Comparison of ENCODE assay signal across 22 mouse cellular contexts in the genomic region with DNA sequence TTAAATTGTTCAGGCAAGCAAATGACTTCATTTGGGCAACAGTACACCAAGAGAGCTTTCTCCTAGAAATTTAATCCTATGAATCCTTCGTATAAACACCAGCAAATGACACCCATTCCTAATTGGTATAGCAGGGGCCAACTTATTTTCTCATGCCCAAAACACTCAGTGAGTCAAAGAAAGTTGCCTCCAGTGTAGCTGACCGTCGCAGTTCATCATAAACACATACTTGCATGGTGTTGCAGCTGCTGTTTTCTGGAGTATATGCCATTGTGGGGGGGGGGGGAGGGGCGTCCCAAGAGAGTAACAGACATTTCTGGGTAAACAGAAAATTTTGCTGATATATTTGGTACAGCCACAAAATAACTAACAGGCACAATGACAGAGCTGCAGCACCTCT.
"Had no signal": no experiment of that assay in that cellular context is flagged by ENCODE, and none has a peak within 500 bp of the region (broad histone marks: within the 10 kb centered on the region; RNA-seq: fewer than 3 reads in every experiment).

No protein-coding gene starts in this region.

- DNase-seq: kidney, adult 18-20 months; kidney, adult 9 months; kidney, postnatal 25 days; layer of hippocampus, adult 9-11 months; liver, postnatal 0 days; right cerebral cortex, adult 18-20 months; right cerebral cortex, postnatal 14 days; right cerebral cortex, postnatal 4 days; spleen, adult 18-20 months; thymus, postnatal 25 days had no signal

- H3K4me1 ChIP-seq: intestine, embryonic 15.5 days; limb, embryonic 15.5 days; megakaryocyte, embryonic 14.5 days; midbrain, embryonic 10.5 days; midbrain, embryonic 13.5 days; neural tube, embryonic 12.5 days; neural tube, embryonic 15.5 days; stomach, embryonic 15.5 days had no signal

- H3K36me3 ChIP-seq: intestine, embryonic 15.5 days; limb, embryonic 15.5 days; midbrain, embryonic 13.5 days; neural tube, embryonic 12.5 days; neural tube, embryonic 15.5 days; stomach, embryonic 15.5 days had no signal

- H3K27me3 ChIP-seq: intestine, embryonic 15.5 days; limb, embryonic 15.5 days; megakaryocyte, embryonic 14.5 days; midbrain, embryonic 13.5 days; neural tube, embryonic 12.5 days; neural tube, embryonic 15.5 days; stomach, embryonic 15.5 days had no signal

- H3K27ac ChIP-seq: intestine, embryonic 15.5 days; layer of hippocampus, adult 2 months; limb, embryonic 15.5 days; liver, embryonic 14.5 days; midbrain, embryonic 10.5 days; midbrain, embryonic 13.5 days; neural tube, embryonic 12.5 days; neural tube, embryonic 15.5 days; stomach, embryonic 15.5 days had no signal

- H3K4me3 ChIP-seq: intestine, embryonic 15.5 days; layer of hippocampus, adult 2 months; limb, embryonic 15.5 days; megakaryocyte, embryonic 14.5 days; midbrain, embryonic 10.5 days; midbrain, embryonic 13.5 days; neural tube, embryonic 12.5 days; neural tube, embryonic 15.5 days; stomach, embryonic 15.5 days had no signal

- H3K9ac ChIP-seq: intestine, embryonic 15.5 days; limb, embryonic 15.5 days; liver, embryonic 14.5 days; liver, postnatal 0 days; midbrain, embryonic 13.5 days; neural tube, embryonic 12.5 days; neural tube, embryonic 15.5 days; stomach, embryonic 15.5 days had no signal

- H3K4me2 ChIP-seq: intestine, embryonic 15.5 days; limb, embryonic 15.5 days; liver, embryonic 11.5 days; midbrain, embryonic 13.5 days; neural tube, embryonic 12.5 days; neural tube, embryonic 15.5 days; stomach, embryonic 15.5 days had no signal

- H3K9me3 ChIP-seq: intestine, embryonic 15.5 days; limb, embryonic 15.5 days; midbrain, embryonic 10.5 days; midbrain, embryonic 13.5 days; neural tube, embryonic 12.5 days; neural tube, embryonic 15.5 days; stomach, embryonic 15.5 days had no signal

- ATAC-seq: intestine, embryonic 15.5 days; liver, postnatal 0 days; midbrain, embryonic 13.5 days; midbrain, embryonic 16.5 days had no signal
